Mouse (Mus musculus): ENCODE data around the gene Tulp1.

DNA sequence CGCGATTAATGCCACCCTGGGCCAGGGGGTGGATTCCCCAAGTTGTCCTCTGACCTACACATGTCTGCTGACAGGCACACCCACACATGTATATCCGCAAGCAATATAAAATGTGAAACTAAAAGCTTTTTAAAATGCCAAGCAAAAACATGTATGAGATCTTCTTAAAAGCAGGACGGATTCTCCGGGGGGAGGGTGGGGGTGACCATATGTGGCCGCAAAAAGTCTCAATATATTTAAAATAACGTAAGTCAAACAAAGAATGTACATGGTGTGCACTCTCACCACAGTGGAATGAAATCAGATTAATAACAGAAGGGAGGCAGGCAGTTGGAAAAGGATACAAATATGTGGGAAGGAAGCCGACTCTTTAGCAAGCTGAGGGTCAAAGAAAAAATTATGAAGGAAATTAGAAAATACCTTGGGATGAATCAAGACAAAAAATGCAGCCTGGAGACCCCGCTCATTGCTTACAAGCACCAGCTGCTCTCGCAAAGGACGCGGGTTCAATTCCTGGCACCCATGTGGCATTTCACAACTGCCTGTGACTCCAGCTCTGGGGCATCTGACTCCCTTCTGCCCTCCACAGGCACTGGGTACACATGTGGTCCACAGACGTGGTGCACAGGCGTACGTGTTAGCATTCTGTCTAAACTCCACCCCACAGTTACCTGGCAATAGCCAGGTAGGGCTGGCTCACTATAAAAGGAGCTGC, 29.2 kb upstream of the Tulp1 start:
- no peak for TF ChIP-seq CTCF (conservative IDR thresholded peaks at IDR 0.05; ENCODE audit: insufficient read depth, insufficient read length, low read depth, low read length)
- TF ChIP-seq POLR2A (IDR thresholded peaks at IDR 0.05; ENCODE audit: low read depth, low read length) = no peak

Data from kidney, adult 2 months (tissue).